Mouse (Mus musculus): ENCODE results near the gene Zyg11b.

DNA sequence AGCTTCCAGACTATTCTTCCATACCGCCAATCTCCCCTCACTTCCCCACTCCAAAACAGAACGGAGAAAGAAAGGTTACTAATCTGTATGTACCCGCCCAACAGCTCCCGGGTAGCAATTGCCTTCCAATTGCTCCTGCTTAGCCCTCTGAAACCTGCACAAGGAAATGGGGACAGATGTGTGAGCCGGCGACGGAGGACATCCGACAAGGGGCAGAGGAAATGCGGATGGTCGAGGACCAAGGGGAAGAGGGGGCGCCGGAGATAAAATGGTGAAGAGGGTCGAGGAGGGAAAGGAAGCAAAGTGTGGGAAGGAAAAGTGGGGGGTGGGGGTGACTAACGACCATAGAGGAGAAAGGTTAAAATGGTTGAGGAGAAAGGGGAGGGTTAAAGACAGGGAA is 630 bp downstream of the Zyg11b start:
- TF ChIP-seq EP300 (IDR thresholded peaks at IDR 0.05) (no peak), CTCF (IDR thresholded peaks at IDR 0.05) (no peak)

Measured in lung, postnatal 0 days (tissue).